Mouse (Mus musculus) lung, embryonic 15.5 days (tissue): Measurements from ENCODE around the gene Nsun2. TPM values are rescaled to one million over a fixed set of nuclear protein-coding genes. Genes with fewer than 3 reads are reported as not detected.

Experiments used
- ATAC-seq: fragments of 200-750 bp; cut with Nextera tagmentation; 2 replicates; pipeline ENCODE4 v1.8.0; 2017; ENCODE audit warnings: moderate number of reproducible peaks, borderline replicate concordance; ENCODE audit not compliant: low FRiP score, low TSS enrichment; ENCODE audit errors: extremely low read depth
- H3K27ac ChIP-seq: fragments of 300-500 bp; sonication (generic); 2 replicates; pipeline ENCODE4 v1.5.1; 2015; ENCODE audit warnings: moderate library complexity, mild to moderate bottlenecking, inconsistent platforms
- H3K27me3 ChIP-seq: fragments of 300-500 bp; sonication (generic); 2 replicates; pipeline ENCODE4 v1.6.1; 2015; ENCODE audit warnings: inconsistent platforms
- H3K36me3 ChIP-seq: fragments of 300-500 bp; sonication (generic); 2 replicates; pipeline ENCODE4 v1.6.1; 2015; ENCODE audit warnings: inconsistent platforms
- H3K4me1 ChIP-seq: fragments of 300-500 bp; sonication (generic); 2 replicates; pipeline ENCODE4 v1.6.1; 2015; ENCODE audit warnings: inconsistent platforms
- H3K4me2 ChIP-seq: fragments of 300-500 bp; sonication (generic); 2 replicates; pipeline ENCODE4 v1.6.1; 2015; ENCODE audit warnings: inconsistent platforms, mild to moderate bottlenecking, moderate library complexity
- H3K4me3 ChIP-seq: fragments of 300-500 bp; sonication (generic); 2 replicates; pipeline ENCODE4 v1.5.1; 2015; ENCODE audit warnings: mild to moderate bottlenecking, inconsistent platforms
- H3K9ac ChIP-seq: fragments of 300-500 bp; sonication (generic); 2 replicates; pipeline ENCODE4 v1.6.1; 2015; ENCODE audit warnings: inconsistent platforms
- H3K9me3 ChIP-seq: fragments of 300-500 bp; sonication (generic); 2 replicates; pipeline ENCODE4 v1.6.1; 2016; ENCODE audit warnings: inconsistent platforms
- WGBS: fragments of 180-500 bp; shearing (Covaris S2); methylation state at CpG from one replicate; pipeline ENCODE4 v1.1.7; 2015; 5-methylcytosine and 5-hydroxymethylcytosine counted together
- polyA plus RNA-seq: library from polyadenylated mRNA; unstranded; fragments of >200 nt; fragmentation: Nextera tagmentation; extraction: Ambion mirVana; gene quantifications from 2 replicates; pipeline ENCODE4 v1.2.1, GENCODE M21; 2015

Gene Nsun2
- polyA plus RNA-seq, 1 experiment from 2014 or later: 113 TPM

- 74% methylated on average over 12 of the region's 12 CpGs for WGBS
- Histone ChIP-seq H3K27ac (no peak overlapping the region), H3K4me1 (no peaks in the 10 kb centered on the region), H3K4me3 (no peak overlapping the region), H3K9ac (no peak overlapping the region), H3K9me3 (no peaks in the 10 kb centered on the region), H3K4me2 (no peak overlapping the region), H3K36me3 (peaks cover 88% of the 10 kb centered on the region), H3K27me3 (no peaks in the 10 kb centered on the region)
- ATAC-seq: no peak
Observed at GRCm38 (mm10) chr13:69506341-69507086, 27.0 kb upstream of the Nsun2 start.

- Histone ChIP-seq H3K27ac (no peak overlapping the region), H3K36me3 (peaks cover 88% of the 10 kb centered on the region), H3K4me1 (no peaks in the 10 kb centered on the region), H3K4me2 (no peak overlapping the region), H3K9me3 (no peaks in the 10 kb centered on the region), H3K27me3 (no peaks in the 10 kb centered on the region), H3K4me3 (no peak overlapping the region), H3K9ac (no peak overlapping the region)
- ATAC-seq: no peak
- 94% methylated on average over 3 of the region's 3 CpGs for WGBS
Observed at GRCm38 (mm10) chr13:69507666-69508065, 25.9 kb upstream of the Nsun2 start.

GRCm38 (mm10) chr13:69509391-69510244 is 23.9 kb upstream of the Nsun2 start:
- H3K4me2 ChIP-seq: no peak overlapping the region
- H3K4me1 ChIP-seq: no peaks in the 10 kb centered on the region
- no peak overlapping the region for H3K4me3 ChIP-seq
- no peaks in the 10 kb centered on the region for H3K27me3 ChIP-seq
- 0 out of 2 replicates have a peak, but pooled peaks have one; percentile 41 for ATAC-seq
- H3K27ac ChIP-seq: no peak overlapping the region
- H3K9ac ChIP-seq: no peak overlapping the region
- no peaks in the 10 kb centered on the region for H3K9me3 ChIP-seq
- peaks cover 76% of the 10 kb centered on the region for H3K36me3 ChIP-seq
- WGBS: 61% methylated on average over 9 of the region's 9 CpGs

GRCm38 (mm10) chr13:69515091-69515490 is 18.5 kb upstream of the Nsun2 start:
- ATAC-seq: no peak
- H3K36me3 ChIP-seq: peaks cover 27% of the 10 kb centered on the region
- H3K4me3 ChIP-seq: no peak overlapping the region
- no peaks in the 10 kb centered on the region for H3K27me3 ChIP-seq
- H3K9me3 ChIP-seq: no peaks in the 10 kb centered on the region
- H3K4me2 ChIP-seq: no peak overlapping the region
- WGBS: 72% methylated on average over 3 of the region's 3 CpGs
- H3K9ac ChIP-seq: no peak overlapping the region
- H3K27ac ChIP-seq: no peak overlapping the region
- peaks cover 11% of the 10 kb centered on the region for H3K4me1 ChIP-seq

- ATAC-seq: 0 out of 2 replicates have a peak, but pooled peaks have one; percentile 31
- no peak overlapping the region for H3K27ac ChIP-seq
- WGBS: 45% methylated on average over 6 of the region's 6 CpGs
- H3K36me3 ChIP-seq: peaks cover 8% of the 10 kb centered on the region
- H3K9ac ChIP-seq: no peak overlapping the region
- no peak overlapping the region for H3K4me3 ChIP-seq
- H3K4me1 ChIP-seq: peaks cover 15% of the 10 kb centered on the region
- H3K4me2 ChIP-seq: no peak overlapping the region
- H3K9me3 ChIP-seq: no peaks in the 10 kb centered on the region
- no peaks in the 10 kb centered on the region for H3K27me3 ChIP-seq
Observed at GRCm38 (mm10) chr13:69517445-69517844, 16.1 kb upstream of the Nsun2 start.

- no peaks in the 10 kb centered on the region for H3K9me3 ChIP-seq
- WGBS: 81% methylated on average over 6 of the region's 6 CpGs
Observed at GRCm38 (mm10) chr13:69519137-69519536, 14.4 kb upstream of the Nsun2 start.

GRCm38 (mm10) chr13:69522161-69522791 is 11.3 kb upstream of the Nsun2 start:
- H3K9me3 ChIP-seq: no peaks in the 10 kb centered on the region
- H3K9ac ChIP-seq: no peak overlapping the region
- H3K27ac ChIP-seq: no peak overlapping the region
- no peak overlapping the region for H3K4me2 ChIP-seq
- no peaks in the 10 kb centered on the region for H3K36me3 ChIP-seq
- H3K4me1 ChIP-seq: peaks cover 50% of the 10 kb centered on the region
- WGBS: 93% methylated on average over 1 of the region's 1 CpGs
- no peaks in the 10 kb centered on the region for H3K27me3 ChIP-seq
- ATAC-seq: no peak
- no peak overlapping the region for H3K4me3 ChIP-seq

More at GRCm38 (mm10) chr13:69519137-69519536, 14.4 kb upstream of the Nsun2 start:
- H3K4me3 ChIP-seq: no peak overlapping the region
- H3K27ac ChIP-seq: no peak overlapping the region
- peaks cover 21% of the 10 kb centered on the region for H3K4me1 ChIP-seq
- no peak overlapping the region for H3K4me2 ChIP-seq
- H3K9ac ChIP-seq: no peak overlapping the region
- no peak for ATAC-seq
- no peaks in the 10 kb centered on the region for H3K27me3 ChIP-seq
- H3K36me3 ChIP-seq: no peaks in the 10 kb centered on the region

- WGBS: 31% methylated on average over 14 of the region's 14 CpGs
- peaks cover 47% of the 10 kb centered on the region for H3K4me1 ChIP-seq
- H3K4me2 ChIP-seq: no peak overlapping the region
- no peak overlapping the region for H3K27ac ChIP-seq
- no peaks in the 10 kb centered on the region for H3K36me3 ChIP-seq
- no peak overlapping the region for H3K4me3 ChIP-seq
- H3K9me3 ChIP-seq: no peaks in the 10 kb centered on the region
- H3K27me3 ChIP-seq: no peaks in the 10 kb centered on the region
- ATAC-seq: no peak
- no peak overlapping the region for H3K9ac ChIP-seq
Observed at GRCm38 (mm10) chr13:69523444-69524157, 9.9 kb upstream of the Nsun2 start.

- H3K9ac ChIP-seq: no peak overlapping the region
- ATAC-seq: no peak
- H3K4me2 ChIP-seq: no peak overlapping the region
- H3K27ac ChIP-seq: no peak overlapping the region
- WGBS: 68% methylated on average over 2 of the region's 2 CpGs
- peaks cover 47% of the 10 kb centered on the region for H3K4me1 ChIP-seq
- H3K4me3 ChIP-seq: no peak overlapping the region
- H3K27me3 ChIP-seq: no peaks in the 10 kb centered on the region
- no peaks in the 10 kb centered on the region for H3K9me3 ChIP-seq
- 0 out of 2 replicates have a peak, but pooled peaks cover under 1% of the 10 kb centered on the region for H3K36me3 ChIP-seq
Observed at GRCm38 (mm10) chr13:69524158-69524530, 9.4 kb upstream of the Nsun2 start.

- Histone ChIP-seq H3K4me1 (peaks cover 52% of the 10 kb centered on the region), H3K27ac (peak overlapping the region; percentile 45; the same call in 1 of the 2 replicates), H3K4me3 (no peak overlapping the region), H3K9ac (no peak overlapping the region), H3K27me3 (no peaks in the 10 kb centered on the region), H3K9me3 (no peaks in the 10 kb centered on the region), H3K36me3 (peaks cover 11% of the 10 kb centered on the region), H3K4me2 (peak overlapping the region; percentile 20)
- WGBS: 57% methylated on average over 4 of the region's 4 CpGs
- ATAC-seq: no peak
Observed at GRCm38 (mm10) chr13:69525867-69526266, 7.7 kb upstream of the Nsun2 start.

GRCm38 (mm10) chr13:69528531-69528930 is 5.0 kb upstream of the Nsun2 start:
- Histone ChIP-seq H3K9ac (no peak overlapping the region), H3K4me3 (no peak overlapping the region), H3K9me3 (no peaks in the 10 kb centered on the region), H3K4me2 (no peak overlapping the region), H3K36me3 (peaks cover 11% of the 10 kb centered on the region), H3K27ac (no peak overlapping the region), H3K4me1 (peaks cover 69% of the 10 kb centered on the region), H3K27me3 (no peaks in the 10 kb centered on the region)
- no peak for ATAC-seq
- WGBS: 67% methylated on average over 7 of the region's 7 CpGs
